Mouse (Mus musculus) G1E (cell line): Measurements from ENCODE around the gene D930048N14Rik.

Experiments used
- CTCF ChIP-seq: IDR thresholded peaks from 2 replicates; pipeline ENCODE4 v1.5.1; 2012; ENCODE audit warnings: low read depth, low read length, inconsistent platforms, mixed read lengths
- TAL1 ChIP-seq: conservative IDR thresholded peaks from 2 replicates; pipeline ENCODE4 v1.6.1; 2012; ENCODE audit warnings: low read depth, low read length, inconsistent platforms, mixed read lengths

DNA sequence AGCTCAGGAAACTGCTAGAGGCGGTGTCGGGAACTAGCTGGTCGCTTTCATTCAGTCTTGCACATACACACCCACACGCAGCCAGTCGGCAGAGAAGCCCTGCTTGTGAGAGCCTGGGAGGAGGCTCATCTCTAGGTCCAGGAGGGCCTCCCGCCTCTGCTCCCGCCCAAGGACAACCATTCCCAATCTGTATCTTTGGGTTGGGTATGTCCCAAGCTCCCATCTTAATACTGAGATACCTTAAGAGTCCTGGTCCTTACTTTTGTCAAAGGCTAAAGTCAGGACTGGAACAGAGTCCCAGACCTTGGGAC lies 910 bp upstream of the D930048N14Rik start:
- TF ChIP-seq TAL1 (no peak), CTCF (no peak)
